Mouse (Mus musculus) MEL (cell line): ENCODE data around the gene Fbxl21. TPM values are rescaled to one million over a fixed set of nuclear protein-coding genes. Genes with fewer than 3 reads are reported as not detected.

Source experiments
- DNase-seq: peaks from one replicate; pipeline ENCODE4 v3.0.0; 2011; ENCODE audit warnings: low read depth, low spot score
- H3K27ac ChIP-seq: 2 replicates; pipeline ENCODE4 v1.5.1; 2012; ENCODE audit warnings: low read depth, mild to moderate bottlenecking, control low read depth, low read length, moderate library complexity; ENCODE audit not compliant: control insufficient read depth
- H3K27me3 ChIP-seq, 2 experiments: fragments of 150-350 bp in 1 of 2; sonication (generic) in 1 of 2; 2 replicates each; pipeline ENCODE4 v1.6.1; 2012; ENCODE audit warnings: low read length in 2 of 2, mild to moderate bottlenecking in 2 of 2, improper control_type of control experiment in 1 of 2, moderate library complexity in 1 of 2; ENCODE audit not compliant: insufficient read depth in 2 of 2, control insufficient read depth in 1 of 2
- H3K36me3 ChIP-seq, 2 experiments: 2 replicates each; pipeline ENCODE4 v1.6.1; 2012 to 2014; ENCODE audit warnings: low read length in 2 of 2, improper control_type of control experiment in 1 of 2, inconsistent platforms in 1 of 2, mild to moderate bottlenecking in 1 of 2; ENCODE audit not compliant: insufficient read depth in 2 of 2, control insufficient read depth in 1 of 2
- H3K4me1 ChIP-seq, 2 experiments: fragments of 150-350 bp in 1 of 2; sonication (generic) in 1 of 2; 2 replicates each; pipeline ENCODE4 v1.6.1; 2012; ENCODE audit warnings: low read length in 2 of 2, improper control_type of control experiment in 1 of 2, mild to moderate bottlenecking in 1 of 2; ENCODE audit not compliant: insufficient read depth in 2 of 2, control insufficient read depth in 1 of 2
- H3K4me3 ChIP-seq, 2 experiments: fragments of 150-350 bp in 1 of 2; sonication (generic) in 1 of 2; 2 replicates each; pipeline ENCODE4 v1.5.1; 2012; ENCODE audit warnings: low read depth in 2 of 2, low read length in 2 of 2, mild to moderate bottlenecking in 2 of 2, moderate library complexity in 2 of 2, control low read depth in 1 of 2, improper control_type of control experiment in 1 of 2; ENCODE audit not compliant: control insufficient read depth in 1 of 2, insufficient read depth in 1 of 2
- H3K79me2 ChIP-seq: 2 replicates; pipeline ENCODE4 v1.6.1; 2012; ENCODE audit warnings: mild to moderate bottlenecking, low read length, moderate library complexity; ENCODE audit not compliant: control insufficient read depth, poor library complexity, insufficient read depth
- H3K9ac ChIP-seq: 2 replicates; pipeline ENCODE4 v1.6.1; 2012; ENCODE audit warnings: low read depth, mild to moderate bottlenecking, control low read depth, low read length, moderate library complexity; ENCODE audit not compliant: control insufficient read depth, poor library complexity, severe bottlenecking
- H3K9me3 ChIP-seq: fragments of 150-350 bp; sonication (generic); replicated peaks from 2 replicates; pipeline ENCODE4 v1.6.1; 2012; ENCODE audit warnings: mild to moderate bottlenecking, low read length, improper control_type of control experiment, moderate library complexity; ENCODE audit not compliant: insufficient read depth
- CHD2 ChIP-seq: IDR thresholded peaks from 2 replicates; pipeline ENCODE4 v1.6.1; 2011; ENCODE audit warnings: low read length, improper control_type of control experiment
- CTCF ChIP-seq, 3 experiments: IDR thresholded peaks in 2 of 3; conservative IDR thresholded peaks in 1 of 3; 2 replicates each; pipeline ENCODE4 v1.5.1; 2011 to 2012; ENCODE audit warnings: low read length in 3 of 3, low read depth in 2 of 3, mild to moderate bottlenecking in 2 of 3, improper control_type of control experiment in 1 of 3, inconsistent platforms in 1 of 3, mixed read lengths in 1 of 3, moderate library complexity in 1 of 3; ENCODE audit not compliant: control insufficient read depth in 1 of 3, insufficient read depth in 1 of 3, poor library complexity in 1 of 3, severe bottlenecking in 1 of 3
- E2F4 ChIP-seq: IDR thresholded peaks from 2 replicates; pipeline ENCODE4 v1.6.1; 2011; ENCODE audit warnings: low read depth, low read length, improper control_type of control experiment, borderline replicate concordance
- ELF1 ChIP-seq: IDR thresholded peaks from 2 replicates; pipeline ENCODE4 v1.6.1; 2014; ENCODE audit warnings: low read depth, mild to moderate bottlenecking, inconsistent platforms, low read length, improper control_type of control experiment, moderate library complexity
- EP300 ChIP-seq, 2 experiments: IDR thresholded peaks; 2 replicates each; pipeline ENCODE4 v1.6.1; 2011; ENCODE audit warnings: improper control_type of control experiment in 2 of 2, low read length in 2 of 2, low read depth in 1 of 2, mild to moderate bottlenecking in 1 of 2
- ETS1 ChIP-seq: IDR thresholded peaks from 2 replicates; pipeline ENCODE4 v1.6.1; 2012; ENCODE audit warnings: low read depth, mild to moderate bottlenecking, inconsistent platforms, low read length, improper control_type of control experiment, moderate library complexity
- HCFC1 ChIP-seq: IDR thresholded peaks from 2 replicates; pipeline ENCODE4 v1.6.1; 2012; ENCODE audit warnings: low read depth, mild to moderate bottlenecking, inconsistent platforms, low read length, improper control_type of control experiment, moderate library complexity
- KAT2A ChIP-seq: conservative IDR thresholded peaks from 2 replicates; pipeline ENCODE4 v1.6.1; 2012; ENCODE audit warnings: low read depth, low read length, improper control_type of control experiment, inconsistent platforms
- MAX ChIP-seq: IDR thresholded peaks from 2 replicates; pipeline ENCODE4 v1.6.1; 2011; ENCODE audit warnings: low read length, improper control_type of control experiment
- MEF2A ChIP-seq: IDR thresholded peaks from 2 replicates; pipeline ENCODE4 v1.6.1; 2014; ENCODE audit warnings: low read depth, mild to moderate bottlenecking, inconsistent platforms, low read length, improper control_type of control experiment; ENCODE audit not compliant: poor library complexity, insufficient replicate concordance, severe bottlenecking; ENCODE audit errors: extremely low read depth
- MXI1 ChIP-seq: IDR thresholded peaks from 2 replicates; pipeline ENCODE4 v1.6.1; 2011; ENCODE audit warnings: mild to moderate bottlenecking, low read depth, low read length, improper control_type of control experiment
- MYC ChIP-seq: IDR thresholded peaks from 2 replicates; pipeline ENCODE4 v1.6.1; 2011; ENCODE audit warnings: low read depth, mild to moderate bottlenecking, low read length, improper control_type of control experiment, moderate library complexity
- NRF1 ChIP-seq: IDR thresholded peaks from 2 replicates; pipeline ENCODE4 v1.6.1; 2014; ENCODE audit warnings: low read depth, mild to moderate bottlenecking, inconsistent platforms, low read length, improper control_type of control experiment, moderate library complexity; ENCODE audit not compliant: poor library complexity, insufficient read depth, severe bottlenecking
- POLR2AphosphoS5 ChIP-seq: IDR thresholded peaks from 2 replicates; pipeline ENCODE4 v1.6.1; 2012; ENCODE audit warnings: low read depth, borderline replicate concordance, mild to moderate bottlenecking, inconsistent platforms, low read length, moderate library complexity, mixed read lengths
- RAD21 ChIP-seq: IDR thresholded peaks from 2 replicates; pipeline ENCODE4 v1.6.1; 2011; ENCODE audit warnings: mild to moderate bottlenecking, low read depth, low read length, improper control_type of control experiment
- RCOR1 ChIP-seq: IDR thresholded peaks from 2 replicates; pipeline ENCODE4 v1.6.1; 2012; ENCODE audit warnings: low read depth, mild to moderate bottlenecking, inconsistent platforms, low read length, improper control_type of control experiment
- SIN3A ChIP-seq: IDR thresholded peaks from 2 replicates; pipeline ENCODE4 v1.6.1; 2012; ENCODE audit warnings: low read length, improper control_type of control experiment, inconsistent platforms
- SMC3 ChIP-seq: IDR thresholded peaks from 2 replicates; pipeline ENCODE4 v1.6.1; 2011; ENCODE audit warnings: low read depth, low read length, improper control_type of control experiment
- TAL1 ChIP-seq: IDR thresholded peaks from 2 replicates; pipeline ENCODE4 v1.6.1; 2012; ENCODE audit warnings: mild to moderate bottlenecking, inconsistent platforms, low read length, moderate library complexity, mixed read lengths
- TBP ChIP-seq: IDR thresholded peaks from 2 replicates; pipeline ENCODE4 v1.8.0; 2011; ENCODE audit warnings: low read depth, low read length, improper control_type of control experiment
- UBTF ChIP-seq: IDR thresholded peaks from 2 replicates; pipeline ENCODE4 v1.6.1; 2012; ENCODE audit warnings: low read depth, mild to moderate bottlenecking, inconsistent platforms, low read length, improper control_type of control experiment, moderate library complexity, borderline replicate concordance; ENCODE audit not compliant: insufficient read depth
- ZC3H11A ChIP-seq: IDR thresholded peaks from 2 replicates; pipeline ENCODE4 v1.6.1; 2012; ENCODE audit warnings: low read depth, mild to moderate bottlenecking, inconsistent platforms, low read length, improper control_type of control experiment
- polyA plus RNA-seq, 2 experiments: library from polyadenylated mRNA; stranded (reverse) in 1 of 2; unstranded in 1 of 2; fragments of >175 nt in 1 of 2; fragments of >200 nt in 1 of 2; gene quantifications; 2 replicates each; pipeline versions ENCODE4 v1.2.1 to v1.2.4; 2012; ENCODE audit warnings: low replicate concordance in 2 of 2, low read depth in 1 of 2; ENCODE audit not compliant: insufficient read length in 2 of 2, insufficient read depth in 1 of 2, missing spikeins in 1 of 2
- total RNA-seq: library from RNA; depleted of rRNA; stranded (reverse); fragments of 300-350 nt; gene quantifications from 2 replicates; pipeline ENCODE4 v1.2.3, GENCODE M21; 2012

Gene Fbxl21
- total and polyA plus RNA-seq, 3 experiments: not detected

DNA sequence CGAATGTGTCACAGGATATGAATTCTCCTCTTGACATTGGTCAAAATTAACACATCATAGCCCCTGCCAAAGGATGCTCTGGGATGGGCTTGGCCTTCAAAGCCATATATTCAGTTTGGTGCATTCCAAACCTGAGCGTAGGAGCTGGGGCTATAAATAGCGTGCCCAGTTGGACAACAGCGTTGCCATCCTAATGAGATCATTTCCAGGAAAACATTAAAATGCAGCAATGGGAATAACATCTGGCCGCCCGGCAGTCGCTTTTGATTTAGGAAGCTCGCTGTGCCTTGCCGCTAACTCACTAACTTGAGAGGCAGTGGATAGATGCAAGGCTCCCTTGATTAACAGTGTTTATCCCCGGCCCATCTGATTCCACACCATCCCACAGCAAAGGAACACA, 44.1 kb downstream of the Fbxl21 start:
- Histone ChIP-seq H3K27me3 (no peaks in the 10 kb centered on the region), H3K4me1 (no peaks in the 10 kb centered on the region), H3K27ac (no peak overlapping the region), H3K9ac (no peak overlapping the region), H3K36me3 (no peaks in the 10 kb centered on the region), H3K9me3 (no peaks in the 10 kb centered on the region), H3K4me3 (no peak overlapping the region), H3K79me2 (no peaks in the 10 kb centered on the region)
- TF ChIP-seq EP300 (IDR thresholded peaks at IDR 0.05; ENCODE audit: low read depth in 1 of 2, low read length in 2 of 2): no peak
- TF ChIP-seq UBTF: no peak
- no peak for TF ChIP-seq SIN3A
- no peak for TF ChIP-seq MAX
- DNase-seq: no peak

- TF ChIP-seq POLR2AphosphoS5 (no peak), SMC3 (no peak), ELF1 (no peak), MYC (no peak), HCFC1 (no peak), CTCF (IDR thresholded peaks at IDR 0.05 in 2 of 3, conservative IDR thresholded peaks at IDR 0.05 in 1 of 3; ENCODE audit: control insufficient read depth in 1 of 3, insufficient read depth in 1 of 3, low read depth in 2 of 3, low read length in 3 of 3, poor library complexity in 1 of 3, severe bottlenecking in 1 of 3) (no peak), SIN3A (no peak), RAD21 (no peak), CHD2 (no peak), E2F4 (no peak), KAT2A (no peak)
- TF ChIP-seq, all 39 proteins: peak for 0
- H3K27me3 ChIP-seq: no peaks in the 10 kb centered on the region
- H3K4me1 ChIP-seq: no peaks in the 10 kb centered on the region
- H3K9ac ChIP-seq: no peak overlapping the region
- no peak for DNase-seq
- H3K27ac ChIP-seq: no peak overlapping the region
- H3K36me3 ChIP-seq: no peaks in the 10 kb centered on the region
- no peak overlapping the region for H3K4me3 ChIP-seq
- H3K79me2 ChIP-seq: no peaks in the 10 kb centered on the region
- H3K9me3 ChIP-seq: no peaks in the 10 kb centered on the region
Measured at GRCm38 (mm10) chr13:56571645-56572044, 49.4 kb downstream of the Fbxl21 start.

- Histone ChIP-seq H3K27me3 (no peaks in the 10 kb centered on the region), H3K36me3 (no peaks in the 10 kb centered on the region), H3K9ac (no peak overlapping the region)
- TF ChIP-seq MXI1: no peak
- TF ChIP-seq EP300 (IDR thresholded peaks at IDR 0.05; ENCODE audit: low read depth in 1 of 2, low read length in 2 of 2): no peak
- no peak for TF ChIP-seq SIN3A
- no peak for TF ChIP-seq CHD2
- no peak for TF ChIP-seq NRF1
- TF ChIP-seq MEF2A: no peak
- TF ChIP-seq ETS1: no peak
- TF ChIP-seq KAT2A: no peak
- no peak for TF ChIP-seq TAL1
- no peak for TF ChIP-seq UBTF
- no peak for TF ChIP-seq CTCF (IDR thresholded peaks at IDR 0.05 in 2 of 3, conservative IDR thresholded peaks at IDR 0.05 in 1 of 3; ENCODE audit: control insufficient read depth in 1 of 3, insufficient read depth in 1 of 3, low read depth in 2 of 3, low read length in 3 of 3, poor library complexity in 1 of 3, severe bottlenecking in 1 of 3)
- TF ChIP-seq POLR2AphosphoS5: no peak
- TF ChIP-seq RCOR1: no peak
- no peak for TF ChIP-seq TBP
- TF ChIP-seq ZC3H11A: no peak
- TF ChIP-seq HCFC1: no peak
- TF ChIP-seq E2F4: no peak
- TF ChIP-seq MYC: no peak
- TF ChIP-seq, all 39 proteins: peak for 0
- H3K4me3 ChIP-seq: no peak overlapping the region
- no peak for DNase-seq
- H3K4me1 ChIP-seq: no peaks in the 10 kb centered on the region
- no peaks in the 10 kb centered on the region for H3K79me2 ChIP-seq
- H3K9me3 ChIP-seq: no peaks in the 10 kb centered on the region
- no peak overlapping the region for H3K27ac ChIP-seq
Measured at GRCm38 (mm10) chr13:56575074-56575473, 52.8 kb downstream of the Fbxl21 start.
